Mouse (Mus musculus) heart, postnatal 0 days (tissue): ENCODE data around the gene Olfr1221. TPM values are rescaled to one million over a fixed set of nuclear protein-coding genes. Genes with fewer than 3 reads are reported as not detected.

Experiments
- ATAC-seq: fragments of 200-750 bp; cut with Nextera tagmentation; 2 replicates; pipeline ENCODE4 v1.8.0; 2017; ENCODE audit warnings: low read depth, moderate number of reproducible peaks, moderate library complexity; ENCODE audit not compliant: insufficient read depth
- DNase-seq: peaks from one replicate; pipeline ENCODE4 v3.0.0-alpha.2; 2016; ENCODE audit warnings: low spot score
- H3K27ac ChIP-seq: fragments of 300-500 bp; sonication (generic); 2 replicates; pipeline ENCODE4 v1.5.1; 2014; ENCODE audit warnings: low read depth, mild to moderate bottlenecking
- H3K27me3 ChIP-seq: fragments of 300-500 bp; sonication (generic); 2 replicates; pipeline ENCODE4 v1.6.1; 2014; ENCODE audit warnings: low read length, mixed read lengths; ENCODE audit not compliant: control insufficient read depth, insufficient read depth
- H3K36me3 ChIP-seq: fragments of 300-500 bp; sonication (generic); replicated peaks from 2 replicates; pipeline ENCODE4 v1.6.1; 2014; ENCODE audit warnings: low read length, mixed read lengths; ENCODE audit not compliant: control insufficient read depth, insufficient read depth
- H3K4me1 ChIP-seq: fragments of 300-500 bp; sonication (generic); 2 replicates; pipeline ENCODE4 v1.6.1; 2014; ENCODE audit warnings: antibody characterized with exemption; ENCODE audit not compliant: control insufficient read depth, insufficient read depth
- H3K4me2 ChIP-seq: fragments of 300-500 bp; sonication (generic); 2 replicates; pipeline ENCODE4 v1.6.1; 2014; ENCODE audit warnings: low read depth, mild to moderate bottlenecking, low read length, moderate library complexity
- H3K4me3 ChIP-seq: fragments of 300-500 bp; sonication (generic); 2 replicates; pipeline ENCODE4 v1.5.1; 2014; ENCODE audit warnings: low read depth, low read length
- H3K9ac ChIP-seq: fragments of 300-500 bp; sonication (generic); replicated peaks from 2 replicates; pipeline ENCODE4 v1.6.1; 2014; ENCODE audit warnings: low read depth, low read length, mixed read lengths
- H3K9me3 ChIP-seq: fragments of 300-500 bp; sonication (generic); replicated peaks from 2 replicates; pipeline ENCODE4 v1.6.1; 2016; ENCODE audit warnings: low read length; ENCODE audit not compliant: control insufficient read depth
- CTCF ChIP-seq: IDR thresholded peaks from 2 replicates; pipeline ENCODE4 v1.5.1; 2016; ENCODE audit warnings: antibody characterized with exemption, control low read depth, low read depth
- EP300 ChIP-seq: IDR thresholded peaks from 2 replicates; pipeline ENCODE4 v1.6.1; 2016; ENCODE audit warnings: antibody characterized with exemption, low read depth
- WGBS: fragments of 180-500 bp; shearing (Covaris S2); extraction: QIAGEN DNeasy Blood & Tissue Kit; methylation state at CpG from one replicate; pipeline ENCODE4 v1.1.7; 2014; 5-methylcytosine and 5-hydroxymethylcytosine counted together
- polyA plus RNA-seq: library from polyadenylated mRNA; unstranded; fragments of >200 nt; fragmentation: Nextera tagmentation; extraction: Ambion mirVana; gene quantifications from 2 replicates; pipeline ENCODE4 v1.2.1, GENCODE M21; 2015
- total RNA-seq: library from RNA; depleted of rRNA; stranded (reverse); fragments of >200 nt; gene quantifications from 2 replicates; pipeline ENCODE4 v1.2.3, GENCODE M21; 2014; ENCODE audit warnings: low replicate concordance; rRNA removed

Olfr1221 gene
- total and polyA plus RNA-seq, 2 experiments from 2014 or later, result not detected

DNA sequence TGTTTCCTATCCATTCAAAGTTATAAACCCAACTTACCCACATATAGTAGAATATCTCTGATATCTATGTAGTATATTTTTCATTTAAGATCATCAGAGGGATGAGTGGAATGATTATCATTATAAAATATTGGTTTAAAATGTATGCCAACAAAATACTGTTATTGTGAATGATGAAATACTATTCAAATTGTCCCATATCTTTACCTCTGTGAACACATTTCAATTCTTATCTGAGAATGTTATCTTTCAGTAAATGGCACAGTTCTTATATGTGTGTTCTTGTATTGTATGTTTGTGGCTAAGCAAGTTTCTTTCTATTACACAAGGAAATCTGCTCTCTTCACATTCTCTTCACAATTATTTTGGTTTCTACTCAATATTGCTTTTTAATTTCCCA is 11.4 kb downstream of the Olfr1221 start:
- Histone ChIP-seq H3K9ac (no peak overlapping the region), H3K36me3 (no peaks in the 10 kb centered on the region), H3K4me1 (no peaks in the 10 kb centered on the region), H3K27ac (no peak overlapping the region), H3K4me2 (no peak overlapping the region), H3K27me3 (no peaks in the 10 kb centered on the region), H3K9me3 (no peaks in the 10 kb centered on the region), H3K4me3 (no peak overlapping the region)
- no peak for ATAC-seq
- no peak for DNase-seq
- TF ChIP-seq EP300 (no peak), CTCF (no peak)

DNA sequence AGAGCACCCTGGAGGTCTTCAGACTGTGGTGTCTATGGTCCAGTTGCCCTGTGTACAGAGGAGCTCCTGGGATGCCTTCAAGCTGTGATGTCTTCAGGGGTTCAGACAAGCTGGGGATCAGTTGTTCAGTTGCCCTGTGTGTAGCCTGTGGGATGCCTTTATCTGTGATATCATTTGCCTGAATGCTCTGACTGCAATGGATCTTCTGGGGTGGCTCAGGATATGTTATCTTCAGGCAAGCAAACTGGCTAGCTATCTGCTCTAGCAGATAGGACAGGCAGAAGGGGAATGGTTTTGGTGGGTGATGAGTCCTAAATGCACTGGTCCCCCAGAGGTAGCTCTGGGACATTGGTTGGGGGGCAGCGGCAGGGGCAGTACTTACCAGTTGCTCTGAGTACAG is 23.2 kb downstream of the Olfr1221 start:
- no peaks in the 10 kb centered on the region for H3K4me1 ChIP-seq
- no peak for TF ChIP-seq CTCF
- TF ChIP-seq EP300, result no peak
- WGBS, result 100% methylated on average over 1 of the region's 1 CpGs
- no peak for ATAC-seq
- no peak overlapping the region for H3K9ac ChIP-seq
- no peak overlapping the region for H3K4me2 ChIP-seq
- H3K9me3 ChIP-seq, result no peaks in the 10 kb centered on the region
- DNase-seq, result no peak
- no peaks in the 10 kb centered on the region for H3K36me3 ChIP-seq
- no peak overlapping the region for H3K4me3 ChIP-seq
- H3K27me3 ChIP-seq, result no peaks in the 10 kb centered on the region
- no peak overlapping the region for H3K27ac ChIP-seq

DNA sequence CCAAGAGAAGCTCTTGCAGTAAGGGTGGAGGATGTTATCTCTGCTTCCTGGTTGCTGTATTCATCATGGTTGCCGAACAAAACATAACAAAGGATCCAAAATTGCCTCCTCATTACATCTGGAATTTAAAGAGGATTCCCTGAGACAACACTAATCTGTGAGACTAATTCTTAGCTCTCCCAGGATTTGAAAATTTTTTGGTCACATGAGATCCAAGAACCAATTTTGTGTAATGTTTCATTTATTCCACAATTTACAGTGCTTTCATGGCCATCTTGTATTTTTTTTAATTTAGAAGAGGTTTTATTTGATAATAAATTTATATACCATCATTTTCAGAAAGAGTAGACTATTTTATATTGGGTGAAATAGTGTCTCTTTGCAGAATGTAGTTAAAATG is 33.7 kb downstream of the Olfr1221 start, which contains the start of gene Olfr1219:
Gene Olfr1219, minus strand, starts transcription at position 101 of the 400 bp plus-strand sequence.
- DNase-seq, result no peak
- 39% methylated on average over 1 of the region's 1 CpGs for WGBS

DNA sequence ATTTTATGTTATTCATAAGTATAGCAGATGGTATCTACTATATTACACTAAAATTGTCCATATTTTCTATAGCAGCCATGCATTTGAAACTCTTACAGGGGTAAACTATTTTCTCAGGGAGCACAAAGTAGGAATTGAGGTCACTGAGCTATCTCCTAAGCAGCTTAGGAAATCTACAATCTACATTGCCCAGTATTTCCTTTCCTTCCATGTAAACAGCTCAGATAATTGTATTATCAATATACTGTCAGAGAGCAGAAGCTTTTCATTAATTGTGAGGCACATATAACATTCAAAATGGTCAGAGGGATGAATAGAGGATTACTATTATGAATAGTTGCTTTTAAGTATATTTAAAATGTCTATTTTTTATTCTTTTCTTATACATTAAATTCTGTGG is 35.6 kb downstream of the Olfr1221 start:
- no peak for DNase-seq
- Histone ChIP-seq H3K36me3 (no peaks in the 10 kb centered on the region), H3K4me1 (no peaks in the 10 kb centered on the region), H3K27me3 (no peaks in the 10 kb centered on the region), H3K27ac (no peak overlapping the region), H3K9ac (no peak overlapping the region), H3K4me3 (no peak overlapping the region), H3K4me2 (no peak overlapping the region), H3K9me3 (no peaks in the 10 kb centered on the region)
- no peak for ATAC-seq
- TF ChIP-seq EP300, result no peak
- no peak for TF ChIP-seq CTCF

More for the DNA sequence above, 33.7 kb downstream of the Olfr1221 start, which contains the start of gene Olfr1219:
- no peaks in the 10 kb centered on the region for H3K36me3 ChIP-seq
- no peak within 1 kb of the TSS for H3K4me3 ChIP-seq
- no peak within 1 kb of the TSS for H3K4me2 ChIP-seq
- no peak within 1 kb of the TSS for H3K27ac ChIP-seq
- H3K9me3 ChIP-seq, result no peaks in the 10 kb centered on the region
- H3K27me3 ChIP-seq, result no peaks in the 10 kb centered on the region
- H3K9ac ChIP-seq, result no peak within 1 kb of the TSS
- no peaks in the 10 kb centered on the region for H3K4me1 ChIP-seq
- no peak for ATAC-seq
- TF ChIP-seq CTCF, result no peak
- no peak for TF ChIP-seq EP300

DNA sequence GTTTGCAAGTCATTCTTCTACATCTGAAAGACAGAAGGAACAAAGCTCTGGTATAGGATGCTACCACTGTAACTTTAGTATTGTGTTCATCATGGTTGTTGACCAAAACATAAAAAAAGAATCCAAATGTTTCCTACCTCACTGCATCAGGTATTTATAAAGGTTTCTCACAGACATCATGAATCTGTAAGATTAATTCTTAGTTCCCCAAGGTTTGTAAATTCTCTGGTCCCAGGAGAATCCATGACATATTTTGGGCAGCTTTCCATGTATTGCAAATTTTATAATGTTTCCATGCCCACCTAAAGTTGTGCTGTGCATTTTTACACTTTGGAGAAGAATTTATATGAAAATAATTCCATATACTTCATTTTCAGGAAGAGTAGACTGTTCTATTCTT is 56.0 kb downstream of the Olfr1221 start, which contains the start of gene Olfr1218:
Gene Olfr1218, minus strand, starts transcription at position 101 of the 400 bp plus-strand sequence.
- ATAC-seq (no peak), DNase-seq (no peak)
- Histone ChIP-seq H3K27ac (no peak within 1 kb of the TSS), H3K9me3 (no peaks in the 10 kb centered on the region), H3K4me2 (no peak within 1 kb of the TSS), H3K4me3 (no peak within 1 kb of the TSS), H3K9ac (no peak within 1 kb of the TSS), H3K36me3 (no peaks in the 10 kb centered on the region), H3K4me1 (no peaks in the 10 kb centered on the region), H3K27me3 (no peaks in the 10 kb centered on the region)
- TF ChIP-seq EP300 (no peak), CTCF (no peak)

Other genes starting within 250 kb of the Olfr1221 start
- not detected in 2 replicates for gene Olfr1208, start 215.0 kb downstream of the Olfr1221 start, total RNA-seq
- not detected in 2 replicates for gene Olfr1208, start 215.0 kb downstream of the Olfr1221 start, polyA plus RNA-seq
- not detected in 2 replicates for gene Olfr1209, start 202.1 kb downstream of the Olfr1221 start, total RNA-seq
- not detected in 2 replicates for gene Olfr1209, start 202.1 kb downstream of the Olfr1221 start, polyA plus RNA-seq
- gene Olfr1211, start 179.2 kb downstream of the Olfr1221 start, total RNA-seq, result not detected in 2 replicates
- not detected in 2 replicates for gene Olfr1211, start 179.2 kb downstream of the Olfr1221 start, polyA plus RNA-seq
- not detected in 2 replicates for gene Olfr1212, start 163.3 kb downstream of the Olfr1221 start, total RNA-seq
- gene Olfr1212, start 163.3 kb downstream of the Olfr1221 start, polyA plus RNA-seq, result not detected in 2 replicates
- gene Gm13762, start 137.0 kb downstream of the Olfr1221 start, total RNA-seq, result not detected in 2 replicates
- gene Gm13762, start 137.0 kb downstream of the Olfr1221 start, polyA plus RNA-seq, result not detected in 2 replicates
- not detected in 2 replicates for gene Olfr1214, start 124.6 kb downstream of the Olfr1221 start, total RNA-seq
- not detected in 2 replicates for gene Olfr1214, start 124.6 kb downstream of the Olfr1221 start, polyA plus RNA-seq
- not detected in 2 replicates for gene Olfr1215, start 110.3 kb downstream of the Olfr1221 start, total RNA-seq
- gene Olfr1215, start 110.3 kb downstream of the Olfr1221 start, polyA plus RNA-seq, result not detected in 2 replicates
- not detected in 2 replicates for gene Olfr1216, start 98.9 kb downstream of the Olfr1221 start, total RNA-seq
- gene Olfr1216, start 98.9 kb downstream of the Olfr1221 start, polyA plus RNA-seq, result not detected in 2 replicates
- not detected in 2 replicates for gene Olfr1217, start 85.2 kb downstream of the Olfr1221 start, total RNA-seq
- not detected in 2 replicates for gene Olfr1217, start 85.2 kb downstream of the Olfr1221 start, polyA plus RNA-seq
- gene Olfr1218, start 56.1 kb downstream of the Olfr1221 start, total RNA-seq, result not detected in 2 replicates
- gene Olfr1218, start 56.1 kb downstream of the Olfr1221 start, polyA plus RNA-seq, result not detected in 2 replicates
- not detected in 2 replicates for gene Olfr1219, start 33.8 kb downstream of the Olfr1221 start, total RNA-seq
- gene Olfr1219, start 33.8 kb downstream of the Olfr1221 start, polyA plus RNA-seq, result not detected in 2 replicates
- gene Olfr1220, start 10.4 kb downstream of the Olfr1221 start, total RNA-seq, result not detected in 2 replicates
- not detected in 2 replicates for gene Olfr1220, start 10.4 kb downstream of the Olfr1221 start, polyA plus RNA-seq
- gene Olfr1222, start 15.8 kb upstream of the Olfr1221 start, total RNA-seq, result not detected in 2 replicates
- not detected in 2 replicates for gene Olfr1222, start 15.8 kb upstream of the Olfr1221 start, polyA plus RNA-seq
- gene Olfr1223, start 34.3 kb upstream of the Olfr1221 start, total RNA-seq, result not detected in 2 replicates
- not detected in 2 replicates for gene Olfr1223, start 34.3 kb upstream of the Olfr1221 start, polyA plus RNA-seq
- gene Olfr1224-ps1, start 46.8 kb upstream of the Olfr1221 start, total RNA-seq, result not detected in 2 replicates
- not detected in 2 replicates for gene Olfr1224-ps1, start 46.8 kb upstream of the Olfr1221 start, polyA plus RNA-seq
- gene Olfr1225, start 57.4 kb upstream of the Olfr1221 start, total RNA-seq, result not detected in 2 replicates
- gene Olfr1225, start 57.4 kb upstream of the Olfr1221 start, polyA plus RNA-seq, result not detected in 2 replicates
- gene Olfr1226, start 82.8 kb upstream of the Olfr1221 start, total RNA-seq, result not detected in 2 replicates
- gene Olfr1226, start 82.8 kb upstream of the Olfr1221 start, polyA plus RNA-seq, result not detected in 2 replicates
- gene Olfr1228, start 136.8 kb upstream of the Olfr1221 start, total RNA-seq, result not detected in 2 replicates
- gene Olfr1228, start 136.8 kb upstream of the Olfr1221 start, polyA plus RNA-seq, result not detected in 2 replicates
- not detected in 2 replicates for gene Olfr1229, start 170.7 kb upstream of the Olfr1221 start, total RNA-seq
- gene Olfr1229, start 170.7 kb upstream of the Olfr1221 start, polyA plus RNA-seq, result not detected in 2 replicates
- not detected in 2 replicates for gene Olfr1230, start 180.0 kb upstream of the Olfr1221 start, total RNA-seq
- gene Olfr1230, start 180.0 kb upstream of the Olfr1221 start, polyA plus RNA-seq, result not detected in 2 replicates
- gene Olfr1231, start 189.8 kb upstream of the Olfr1221 start, total RNA-seq, result not detected in 2 replicates
- not detected in 2 replicates for gene Olfr1231, start 189.8 kb upstream of the Olfr1221 start, polyA plus RNA-seq
- gene Olfr1232, start 212.4 kb upstream of the Olfr1221 start, total RNA-seq, result not detected in 2 replicates
- not detected in 2 replicates for gene Olfr1232, start 212.4 kb upstream of the Olfr1221 start, polyA plus RNA-seq
- not detected in 2 replicates for gene Olfr1233, start 225.1 kb upstream of the Olfr1221 start, total RNA-seq
- not detected in 2 replicates for gene Olfr1233, start 225.1 kb upstream of the Olfr1221 start, polyA plus RNA-seq
- gene Olfr1234, start 247.6 kb upstream of the Olfr1221 start, total RNA-seq, result not detected in 2 replicates
- not detected in 2 replicates for gene Olfr1234, start 247.6 kb upstream of the Olfr1221 start, polyA plus RNA-seq